Mouse (Mus musculus): ENCODE measurements at regions not wholly inside any gene's neighbourhood (a gene's known extent, or its start where the extent isn't known, plus 50 kb on each side); places are given as distances from the start of the nearest gene placed in this dataset.

DNA sequence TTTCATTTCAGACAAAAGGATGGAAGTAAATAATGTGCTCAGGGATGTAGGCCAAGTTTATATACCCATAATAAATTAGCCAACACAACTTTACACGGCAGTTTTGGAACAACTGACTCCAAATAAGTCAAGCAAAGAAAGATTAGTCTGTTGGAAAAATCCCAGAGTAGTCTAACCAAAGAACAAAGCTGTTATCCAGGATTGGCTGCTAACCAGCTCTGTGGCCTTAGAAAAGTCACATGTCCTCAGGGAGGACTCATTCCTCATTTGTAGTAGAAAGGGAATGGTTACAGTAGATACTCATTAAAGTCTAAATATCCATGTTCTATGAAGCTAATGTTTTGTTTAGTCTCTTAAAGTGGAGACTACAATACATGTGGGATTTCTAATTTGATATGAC, 130.6 kb upstream of the Mid1 start:
- ATAC-seq (replicated peaks; ENCODE audit: low read depth, poor library complexity, severe bottlenecking): no peak

DNA sequence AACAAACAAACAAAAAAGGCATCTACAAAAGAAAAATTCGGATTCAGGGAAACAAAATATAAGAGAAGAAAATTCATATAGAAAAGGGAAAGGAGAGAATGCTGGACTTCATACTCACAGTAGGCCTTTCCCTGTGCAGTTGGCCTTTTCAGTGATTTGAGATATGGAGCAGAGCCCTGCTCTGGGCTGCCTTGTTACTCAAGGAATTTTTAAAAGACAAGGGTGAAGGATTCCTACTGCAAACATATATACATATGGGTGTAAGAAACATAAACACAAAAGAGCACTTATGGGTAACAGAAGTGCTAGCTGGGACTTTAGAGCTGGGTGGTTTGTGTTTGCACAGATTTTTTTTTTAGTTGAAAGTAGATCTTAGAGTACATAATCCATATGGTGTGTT, 132.1 kb upstream of the Mid1 start:
- no peak for ATAC-seq (replicated peaks; ENCODE audit: low read depth, poor library complexity, severe bottlenecking)

DNA sequence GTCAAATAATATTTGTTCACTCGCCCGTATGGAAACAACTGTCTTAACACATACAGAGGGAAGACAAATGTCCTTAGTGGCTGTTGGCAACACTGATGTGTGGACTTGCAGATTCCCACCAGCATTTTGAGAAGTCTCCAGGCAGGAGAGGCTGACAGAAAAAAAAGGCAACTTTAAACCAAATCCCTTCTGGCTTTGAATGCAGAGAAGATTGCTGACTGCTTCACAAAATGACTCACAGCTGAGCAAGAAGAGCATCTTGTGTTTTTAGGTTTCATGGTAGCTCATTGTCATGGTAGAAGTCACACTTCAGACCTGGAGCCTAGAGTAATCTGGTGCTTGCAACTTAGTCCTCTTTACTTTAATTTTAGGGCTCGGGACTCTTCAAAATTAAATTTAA, 141.0 kb upstream of the Mid1 start:
- no peak for ATAC-seq (replicated peaks; ENCODE audit: low read depth, poor library complexity, severe bottlenecking)

DNA sequence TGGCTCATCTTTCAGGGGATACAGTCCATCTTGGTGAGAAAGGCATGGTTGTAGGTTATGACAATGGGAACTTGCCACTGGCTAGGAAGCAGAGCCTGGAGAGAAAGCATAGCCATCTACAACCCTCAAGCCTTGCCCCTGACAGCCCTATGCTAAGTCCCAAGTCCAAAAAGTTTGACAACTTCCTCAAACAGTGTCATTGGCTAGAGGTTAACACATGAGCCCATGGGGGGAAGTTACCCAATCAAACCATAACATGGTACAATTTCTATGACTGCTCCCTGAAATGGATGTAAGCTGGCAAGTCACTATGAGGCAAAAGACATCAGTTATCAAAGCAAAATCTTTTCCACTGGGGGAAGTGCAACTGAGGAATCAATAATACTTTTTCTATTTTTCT, 176.8 kb upstream of the Mid1 start:
- ATAC-seq (replicated peaks; ENCODE audit: low read depth, poor library complexity, severe bottlenecking): no peak

DNA sequence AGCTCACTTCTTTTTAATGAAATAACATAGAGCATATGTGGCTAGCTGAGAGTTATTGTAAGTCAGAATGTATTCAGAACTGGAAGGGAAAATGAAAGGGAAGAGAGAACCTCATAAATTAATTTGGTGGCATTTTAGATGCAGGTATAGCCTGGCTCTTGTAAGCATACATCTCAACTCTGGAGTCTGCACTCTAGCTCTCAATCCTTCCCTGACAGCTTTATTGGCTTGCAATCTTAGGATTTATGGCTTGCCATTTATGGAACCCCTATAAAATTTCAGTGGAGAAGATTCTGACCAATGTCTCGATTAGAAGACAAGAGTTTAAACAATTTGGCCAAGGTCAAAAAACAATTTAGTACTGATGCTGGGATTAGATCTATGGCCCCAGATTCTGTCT, 173.4 kb upstream of the Hccs start:
- no peak for ATAC-seq (replicated peaks; ENCODE audit: low read depth, poor library complexity, severe bottlenecking)

DNA sequence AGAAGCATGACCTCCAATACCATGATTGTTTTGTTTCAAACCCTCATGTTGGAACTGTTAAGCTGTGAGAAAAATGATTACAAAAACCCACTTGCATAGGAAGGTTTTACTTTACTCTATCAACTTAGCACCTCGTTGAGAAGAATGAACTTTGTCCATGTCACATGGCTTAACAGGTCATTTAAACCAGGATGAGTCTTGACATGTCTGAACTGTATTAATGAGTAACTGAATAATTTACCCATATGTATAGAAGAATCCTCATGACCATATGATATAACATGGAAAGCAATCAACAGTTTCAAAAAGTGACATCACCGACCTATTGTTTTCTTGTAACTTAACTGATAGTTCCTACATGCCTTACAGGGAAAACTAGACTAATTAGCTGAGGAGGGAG, 153.3 kb upstream of the Hccs start:
- ATAC-seq (replicated peaks; ENCODE audit: low read depth, poor library complexity, severe bottlenecking): no peak

DNA sequence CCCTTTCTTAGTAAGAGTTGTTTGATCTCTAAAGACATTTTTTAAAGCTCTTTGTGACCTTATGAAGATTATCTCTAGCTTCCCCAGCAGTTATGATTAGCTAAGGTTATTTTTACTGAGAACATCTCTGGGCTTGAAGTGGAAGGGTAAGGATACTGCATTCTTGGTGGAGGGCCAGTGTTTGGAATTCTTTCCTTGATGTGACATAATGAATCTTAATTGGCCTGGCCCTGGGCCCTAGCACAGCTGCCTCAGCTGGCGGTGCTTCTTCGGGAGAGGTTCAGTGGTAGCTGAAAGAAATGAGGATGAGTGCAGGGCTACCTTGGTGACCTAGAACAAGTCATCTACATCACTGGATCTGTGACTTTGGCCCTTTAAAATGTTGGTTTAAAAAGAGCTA, 150.5 kb upstream of the Hccs start:
- ATAC-seq (replicated peaks; ENCODE audit: low read depth, poor library complexity, severe bottlenecking): no peak

DNA sequence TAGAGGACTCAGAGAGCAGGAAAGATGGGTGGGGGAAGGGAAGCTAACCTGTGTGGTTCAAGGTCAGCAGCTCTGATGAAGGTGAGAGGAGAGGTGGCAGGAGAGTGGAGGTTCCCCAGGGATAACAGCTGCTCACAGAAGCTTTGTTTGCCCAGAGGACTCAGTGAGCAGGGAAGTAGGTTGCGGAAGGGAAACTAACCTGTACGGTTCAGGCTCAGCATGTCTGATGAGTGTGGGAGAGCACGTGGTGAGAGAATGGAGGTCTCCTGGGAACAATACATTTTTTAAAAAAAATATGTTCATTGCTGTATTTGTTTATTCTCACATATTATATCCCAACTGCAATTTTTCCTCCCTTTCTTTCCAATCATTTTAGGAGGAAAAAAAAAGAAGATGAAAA, 130.0 kb upstream of the Hccs start:
- ATAC-seq (replicated peaks; ENCODE audit: low read depth, poor library complexity, severe bottlenecking): no peak

DNA sequence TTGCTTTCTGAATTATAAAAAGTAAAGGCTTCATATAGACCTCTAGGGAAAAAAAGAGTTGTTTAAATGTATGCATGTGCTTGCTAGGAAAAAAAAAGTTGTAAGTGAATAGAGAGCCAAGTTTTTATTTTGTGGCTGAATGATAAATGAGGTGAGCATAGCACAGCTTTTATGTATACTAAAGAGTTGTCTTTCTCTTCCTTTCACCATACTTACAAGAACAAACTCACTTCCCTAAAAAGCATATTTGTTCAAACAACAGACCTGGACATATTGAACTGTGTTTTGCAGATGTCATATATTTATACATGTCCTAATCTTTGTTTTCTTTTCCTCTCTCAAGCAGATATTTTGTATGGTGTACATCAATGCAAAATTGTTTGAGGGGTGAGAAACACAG, 119.4 kb upstream of the Hccs start:
- no peak for ATAC-seq (replicated peaks; ENCODE audit: low read depth, poor library complexity, severe bottlenecking)

DNA sequence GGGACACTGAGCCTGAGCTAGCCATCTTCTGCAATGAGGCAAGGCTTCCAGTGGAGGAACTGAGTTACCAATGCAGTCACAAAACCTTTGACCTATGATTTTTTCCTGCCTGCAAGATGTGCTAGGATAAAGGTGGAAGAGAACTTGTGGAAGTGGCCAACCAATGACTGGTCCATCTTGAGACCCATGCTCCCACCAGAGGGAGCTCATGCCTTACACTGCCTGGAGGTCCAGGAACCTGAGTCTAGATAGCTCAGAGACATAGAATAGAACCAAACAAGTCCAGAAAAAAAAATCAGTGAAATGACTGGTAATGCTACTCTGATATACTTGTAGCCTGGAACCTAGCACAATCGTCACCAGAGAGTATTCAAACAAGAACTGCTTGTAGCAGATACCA, 118.5 kb upstream of the Hccs start:
- no peak for ATAC-seq (replicated peaks; ENCODE audit: low read depth, poor library complexity, severe bottlenecking)

DNA sequence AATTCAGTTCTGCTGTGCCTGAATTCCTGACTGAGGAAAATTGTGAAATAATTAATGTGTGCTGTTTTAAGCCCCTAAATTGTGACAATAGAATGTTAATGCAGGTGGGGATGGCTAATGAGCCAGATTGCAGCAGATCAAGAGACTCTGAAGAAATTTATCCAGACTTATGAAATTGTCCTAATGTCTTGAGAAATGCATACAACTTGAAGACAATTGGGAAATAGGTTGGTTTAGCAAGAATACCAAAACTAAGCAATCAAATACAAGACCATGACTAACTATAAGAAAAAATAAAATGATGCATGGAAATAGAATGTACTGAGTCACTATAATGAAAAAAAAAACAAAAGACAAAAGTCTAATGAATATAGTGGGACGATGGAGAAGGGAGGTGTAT, 113.7 kb upstream of the Hccs start:
- no peak for ATAC-seq (replicated peaks; ENCODE audit: low read depth, poor library complexity, severe bottlenecking)

DNA sequence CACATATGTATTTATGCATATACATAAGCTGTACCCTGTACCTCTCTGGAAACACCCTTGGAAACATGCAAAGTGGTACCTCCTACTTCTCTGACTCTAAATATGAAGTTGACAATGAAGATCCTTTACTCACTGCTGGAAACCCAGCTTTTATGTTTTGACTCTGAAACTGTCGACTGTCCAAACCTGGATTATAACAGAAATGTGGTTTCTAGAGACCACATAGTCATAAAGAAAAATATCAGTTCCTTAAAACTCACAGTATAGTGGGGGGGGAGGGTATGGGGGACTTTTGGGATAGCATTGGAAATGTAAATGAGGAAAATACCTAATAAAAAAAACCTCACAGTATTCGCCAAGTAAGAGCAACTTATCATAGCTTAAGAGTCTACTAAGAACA, 76.7 kb upstream of the Hccs start:
- 0 out of 2 replicates have a peak, but pooled peaks have one; percentile 60 for ATAC-seq (replicated peaks; ENCODE audit: low read depth, poor library complexity, severe bottlenecking)

DNA sequence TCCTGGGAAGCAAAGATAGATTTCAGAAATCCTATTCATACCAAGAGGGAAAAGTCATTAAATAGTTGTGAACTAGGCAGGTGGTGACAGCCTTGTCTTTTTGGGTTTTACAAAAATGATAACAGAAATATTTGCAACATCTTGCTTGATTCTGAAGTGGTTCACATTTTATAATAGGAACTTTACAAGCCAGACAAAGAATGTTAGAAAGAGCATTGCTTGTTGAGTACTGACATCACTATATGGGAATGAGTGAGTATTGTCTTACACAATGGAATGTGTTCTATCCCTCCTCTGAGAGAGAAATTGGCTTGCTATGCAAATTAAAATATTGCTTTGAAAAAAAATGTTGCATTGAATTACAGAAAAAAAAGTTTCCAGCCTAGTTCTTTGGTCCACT, 66.5 kb upstream of the Hccs start:
- no peak for ATAC-seq (replicated peaks; ENCODE audit: low read depth, poor library complexity, severe bottlenecking)

Measured in common myeloid progenitor, adult 5-6 weeks (primary cell).